In genomic region chr12:71342397-71342796, GRCm38 (mm10) we compare ENCODE assay signal across 8 mouse cellular contexts. TPM values are rescaled to one million over a fixed set of nuclear protein-coding genes. Genes with fewer than 3 reads are reported as not detected.
DNase-seq lines count a peak whose midpoint lies in the region; ATAC-seq lines count a peak whose summit lies in the region.

No protein-coding gene starts in this region.

- H3K9me3 ChIP-seq in kidney, embryonic 16.5 days (ENCODE audit: low read length), result no peaks in the 10 kb centered on the region
- H3K9me3 ChIP-seq in megakaryocyte, embryonic 14.5 days, result no peaks in the 10 kb centered on the region

- no peak overlapping the region for H3K27ac ChIP-seq in kidney, embryonic 16.5 days (ENCODE audit: low read length)

- intact Hi-C loops in left cerebral cortex, postnatal 36 days (cut with DNase I), result no loop called here

- H3K36me3 ChIP-seq in kidney, embryonic 16.5 days (ENCODE audit: insufficient read depth, low read length), result no peaks in the 10 kb centered on the region
- H3K36me3 ChIP-seq in megakaryocyte, embryonic 14.5 days (replicated peaks; ENCODE audit: low read length), result no peaks in the 10 kb centered on the region

- H3K4me3 ChIP-seq in kidney, embryonic 16.5 days (ENCODE audit: low read length), result peak overlapping the region; percentile 8
- peak overlapping the region; percentile 85 for H3K4me3 ChIP-seq in megakaryocyte, embryonic 14.5 days (replicated peaks)

- WGBS in kidney, embryonic 16.5 days, result 41% methylated on average over 13 of the region's 13 CpGs

- peak overlapping the region; percentile 24 for H3K4me2 ChIP-seq in kidney, embryonic 16.5 days (replicated peaks; ENCODE audit: low read depth, low read length)

- H3K4me1 ChIP-seq in kidney, embryonic 16.5 days (ENCODE audit: insufficient read depth, low read length), result peaks cover 19% of the 10 kb centered on the region
- 0 out of 2 replicates have a peak, but pooled peaks cover 3% of the 10 kb centered on the region for H3K4me1 ChIP-seq in megakaryocyte, embryonic 14.5 days

- no peak overlapping the region for H3K9ac ChIP-seq in kidney, embryonic 16.5 days (replicated peaks; ENCODE audit: low read length)

- no peaks in the 10 kb centered on the region for H3K27me3 ChIP-seq in kidney, embryonic 16.5 days (ENCODE audit: insufficient read depth, low read length)
- peaks cover 2% of the 10 kb centered on the region for H3K27me3 ChIP-seq in megakaryocyte, embryonic 14.5 days (replicated peaks)

- no peak for ATAC-seq in kidney, embryonic 16.5 days (ENCODE audit: low FRiP score, low TSS enrichment)

- peak; percentile 42 to 83 for DNase-seq in adrenal gland, adult (ENCODE audit: inconsistent age in 2 of 2, low spot score in 1 of 2)
- DNase-seq in adrenal gland, postnatal 4 days (ENCODE audit: low spot score in 2 of 2), result no peak
- DNase-seq in urinary bladder, postnatal 25 days (ENCODE audit: low spot score), result peak; percentile 9
- DNase-seq in urinary bladder, adult 2 months (ENCODE audit: low spot score), result no peak
- no peak for DNase-seq in layer of hippocampus, adult 8-10 months (ENCODE audit: low spot score in 2 of 2)
- no peak for DNase-seq in left cerebral cortex, postnatal 36 days (ENCODE audit: low spot score in 2 of 2)

RNA-seq across cellular contexts. Expression of gene Dact1, which starts 32.7 kb away (rescaled TPM):
- total RNA-seq in adrenal gland, postnatal 4 days (2021), result 10 to 100 TPM; 27.1 to 29.6 TPM
- polyA plus RNA-seq in urinary bladder, adult 2 months (2012; rRNA removed), result 15.3 and 19.0 TPM in 2 replicates
- polyA plus RNA-seq in kidney, embryonic 16.5 days (2015; fragmentation: Nextera tagmentation; extraction: Ambion mirVana), result 12.5 TPM in 2 replicates
- polyA plus RNA-seq in megakaryocyte, embryonic 14.5 days (2012; ENCODE audit: insufficient read depth, low replicate concordance), result 0.11 TPM in 1 of 2 replicates, not detected in the other
- 1 to 10 TPM; 6.7 to 7.7 (median 7.2) TPM for total RNA-seq in layer of hippocampus, adult 8-10 months (2022)
- 1 to 10 TPM; 9.2 to 9.8 TPM for total RNA-seq in left cerebral cortex, postnatal 36 days (2021)

Comparison
In these comparisons a context has a peak if more than half of its experiments do, and no peak if none do; other contexts are left out.
1. DNase-seq: peak in adrenal gland, adult (2 of 2) and urinary bladder, postnatal 25 days (single experiment); none in adrenal gland, postnatal 4 days (0 of 2), urinary bladder, adult 2 months (single experiment), layer of hippocampus, adult 8-10 months (0 of 2) and left cerebral cortex, postnatal 36 days (0 of 2).